Mouse (Mus musculus) stomach, embryonic 16.5 days (tissue): ENCODE data around the gene Myo18b. TPM values are rescaled to one million over a fixed set of nuclear protein-coding genes. Genes with fewer than 3 reads are reported as not detected.

Experiments used
- ATAC-seq: fragments of 200-750 bp; cut with Nextera tagmentation; 2 replicates; pipeline ENCODE4 v1.8.0; 2017; ENCODE audit warnings: moderate number of reproducible peaks, moderate TSS enrichment; ENCODE audit not compliant: insufficient read depth, low FRiP score
- H3K27ac ChIP-seq: fragments of 300-500 bp; sonication (generic); 2 replicates; pipeline ENCODE4 v1.5.1; 2014; ENCODE audit warnings: low read length
- H3K27me3 ChIP-seq: fragments of 300-500 bp; sonication (generic); 2 replicates; pipeline ENCODE4 v1.6.1; 2014; ENCODE audit warnings: low read length, control low read depth, mixed read lengths; ENCODE audit not compliant: control insufficient read depth, insufficient read depth
- H3K36me3 ChIP-seq: fragments of 300-500 bp; sonication (generic); 2 replicates; pipeline ENCODE4 v1.6.1; 2014; ENCODE audit warnings: low read length; ENCODE audit not compliant: control insufficient read depth, insufficient read depth
- H3K4me1 ChIP-seq: fragments of 300-500 bp; sonication (generic); 2 replicates; pipeline ENCODE4 v1.6.1; 2014; ENCODE audit warnings: low read length, control low read depth, mixed read lengths; ENCODE audit not compliant: control insufficient read depth, insufficient read depth
- H3K4me2 ChIP-seq: fragments of 300-500 bp; sonication (generic); 2 replicates; pipeline ENCODE4 v1.6.1; 2014; ENCODE audit warnings: low read depth, low read length, mixed read lengths
- H3K4me3 ChIP-seq: fragments of 300-500 bp; sonication (generic); replicated peaks from 2 replicates; pipeline ENCODE4 v1.5.1; 2014; ENCODE audit warnings: mild to moderate bottlenecking, low read length
- H3K9ac ChIP-seq: fragments of 300-500 bp; sonication (generic); 2 replicates; pipeline ENCODE4 v1.6.1; 2014; ENCODE audit warnings: low read length
- H3K9me3 ChIP-seq: fragments of 300-500 bp; sonication (generic); replicated peaks from 2 replicates; pipeline ENCODE4 v1.6.1; 2016; ENCODE audit warnings: low read length, control low read depth; ENCODE audit not compliant: control insufficient read depth
- WGBS: fragments of 180-500 bp; shearing (Covaris S2); extraction: QIAGEN DNeasy Blood & Tissue Kit; methylation state at CpG from one replicate; pipeline ENCODE4 v1.1.7; 2014; 5-methylcytosine and 5-hydroxymethylcytosine counted together
- polyA plus RNA-seq: library from polyadenylated mRNA; unstranded; fragments of >200 nt; fragmentation: Nextera tagmentation; extraction: Ambion mirVana; gene quantifications from 2 replicates; pipeline ENCODE4 v1.2.1, GENCODE M21; 2015

The Myo18b gene
- polyA plus RNA-seq, 1 experiment from 2014 or later: 2.1 TPM

DNA sequence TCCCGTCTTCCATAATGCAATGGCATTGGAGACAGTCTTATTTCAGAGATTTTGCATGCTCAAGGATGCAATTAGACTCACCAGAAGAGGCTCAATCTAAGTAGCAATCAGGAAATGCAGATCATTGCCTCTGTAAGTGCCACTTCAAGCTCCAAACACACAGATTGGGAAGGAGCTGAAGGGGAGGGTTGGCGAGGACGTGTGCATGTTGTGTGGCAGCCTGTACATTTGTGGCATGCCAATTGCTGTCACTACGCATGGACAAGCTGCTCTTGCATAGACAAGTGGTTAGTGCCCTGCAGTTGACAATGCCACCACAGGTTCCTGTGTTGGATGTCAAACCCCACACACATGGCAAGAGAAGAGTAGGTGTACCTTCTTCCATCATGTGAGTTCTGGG is 88.5 kb downstream of the Myo18b start:
- Histone ChIP-seq H3K4me3 (no peak overlapping the region), H3K4me2 (no peak overlapping the region), H3K36me3 (no peaks in the 10 kb centered on the region), H3K9me3 (no peaks in the 10 kb centered on the region), H3K9ac (no peak overlapping the region), H3K27me3 (no peaks in the 10 kb centered on the region), H3K27ac (no peak overlapping the region), H3K4me1 (no peaks in the 10 kb centered on the region)
- no peak for ATAC-seq
- 90% methylated on average over 4 of the region's 4 CpGs for WGBS

- WGBS: 73% methylated on average over 7 of the region's 7 CpGs
- Histone ChIP-seq H3K9ac (no peak overlapping the region), H3K9me3 (no peaks in the 10 kb centered on the region), H3K36me3 (no peaks in the 10 kb centered on the region), H3K27ac (no peak overlapping the region), H3K4me1 (no peaks in the 10 kb centered on the region), H3K27me3 (no peaks in the 10 kb centered on the region), H3K4me3 (no peak overlapping the region), H3K4me2 (no peak overlapping the region)
- no peak for ATAC-seq
Measured at GRCm38 (mm10) chr5:112796086-112796485, 100.1 kb downstream of the Myo18b start.

DNA sequence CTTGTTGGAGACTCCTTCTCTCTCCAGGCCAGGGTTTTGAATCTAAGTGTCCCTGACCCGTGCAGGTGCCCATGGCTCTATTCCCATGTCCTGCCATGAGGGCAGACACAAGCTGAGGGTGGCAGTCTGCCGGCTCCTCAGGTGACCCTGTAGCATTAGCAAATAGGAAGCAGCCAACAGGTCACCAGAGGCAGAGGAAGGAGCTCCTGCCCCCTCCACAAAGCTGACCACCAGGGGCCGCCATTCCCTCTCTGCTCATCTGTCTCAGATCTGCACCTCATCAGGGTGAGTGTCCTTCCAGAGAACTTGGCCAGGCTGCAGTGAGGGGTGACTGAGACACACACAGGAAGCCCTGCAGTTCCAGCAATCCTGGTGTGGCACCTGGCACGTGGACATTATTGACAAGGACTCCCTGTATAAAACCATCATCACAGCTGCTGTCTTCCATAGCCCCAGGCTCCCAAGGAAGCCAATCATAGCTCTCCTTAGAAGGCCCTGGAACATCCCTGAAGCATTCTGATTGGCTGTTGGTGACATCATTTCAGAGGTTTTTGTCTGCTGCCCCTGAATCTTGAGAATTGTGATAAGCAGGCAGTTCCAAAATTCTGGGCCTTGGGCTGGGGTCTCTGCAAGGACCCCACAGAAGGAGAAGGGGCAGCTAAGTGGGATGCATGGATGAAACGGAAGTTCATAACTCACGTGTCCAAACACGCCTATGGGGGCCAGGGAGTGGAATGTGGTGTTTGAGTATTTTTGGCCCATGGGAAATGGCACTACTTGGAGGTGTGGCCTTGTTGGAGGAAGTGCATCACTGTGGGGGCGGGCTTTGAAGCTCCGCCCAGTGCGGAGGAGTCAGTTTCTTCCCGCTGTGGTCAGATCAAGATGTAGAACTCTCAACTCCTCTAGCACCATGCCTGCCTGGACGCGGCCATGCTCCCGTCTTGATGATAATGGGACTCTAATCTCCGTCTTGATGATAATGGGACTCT is 104.1 kb downstream of the Myo18b start:
- H3K4me3 ChIP-seq: no peak overlapping the region
- no peaks in the 10 kb centered on the region for H3K27me3 ChIP-seq
- WGBS: 71% methylated on average over 15 of the region's 15 CpGs
- ATAC-seq: no peak
- H3K36me3 ChIP-seq: no peaks in the 10 kb centered on the region
- no peak overlapping the region for H3K27ac ChIP-seq
- H3K4me1 ChIP-seq: no peaks in the 10 kb centered on the region
- no peak overlapping the region for H3K4me2 ChIP-seq
- H3K9me3 ChIP-seq: no peaks in the 10 kb centered on the region
- H3K9ac ChIP-seq: no peak overlapping the region

- Histone ChIP-seq H3K4me1 (no peaks in the 10 kb centered on the region), H3K9ac (no peak overlapping the region), H3K4me2 (no peak overlapping the region), H3K27me3 (no peaks in the 10 kb centered on the region), H3K4me3 (no peak overlapping the region), H3K9me3 (no peaks in the 10 kb centered on the region), H3K27ac (no peak overlapping the region), H3K36me3 (no peaks in the 10 kb centered on the region)
- 68% methylated on average over 4 of the region's 4 CpGs for WGBS
- ATAC-seq: no peak
Measured at GRCm38 (mm10) chr5:112790376-112791111, 105.6 kb downstream of the Myo18b start.

- no peak for ATAC-seq
- H3K27ac ChIP-seq: no peak overlapping the region
- H3K36me3 ChIP-seq: no peaks in the 10 kb centered on the region
- H3K9ac ChIP-seq: no peak overlapping the region
- H3K4me2 ChIP-seq: no peak overlapping the region
- H3K27me3 ChIP-seq: no peaks in the 10 kb centered on the region
- no peak overlapping the region for H3K4me3 ChIP-seq
- H3K4me1 ChIP-seq: no peaks in the 10 kb centered on the region
- 84% methylated on average over 2 of the region's 2 CpGs for WGBS
- H3K9me3 ChIP-seq: no peaks in the 10 kb centered on the region
Measured at GRCm38 (mm10) chr5:112788441-112788840, 107.7 kb downstream of the Myo18b start.

DNA sequence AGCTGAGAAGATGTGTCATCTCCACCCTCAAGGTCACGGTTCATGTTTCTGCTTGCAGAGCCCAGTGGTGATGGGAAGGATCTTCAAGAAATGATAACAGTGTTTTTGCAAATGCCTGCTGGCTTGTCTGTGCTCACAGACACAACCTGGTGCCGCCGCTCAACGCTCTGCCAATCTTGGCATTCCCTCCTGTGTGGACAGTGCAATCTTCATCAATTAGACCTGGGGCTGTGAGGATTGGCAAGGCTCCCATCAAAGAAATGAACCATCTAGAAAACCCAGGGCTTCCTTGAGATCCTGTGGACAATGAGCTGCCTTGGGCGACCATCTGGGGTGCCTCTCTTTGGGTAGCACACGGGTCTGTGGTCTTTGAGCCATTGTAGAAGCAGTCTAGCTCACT is 109.4 kb downstream of the Myo18b start:
- Histone ChIP-seq H3K27ac (no peak overlapping the region), H3K27me3 (no peaks in the 10 kb centered on the region), H3K9me3 (no peaks in the 10 kb centered on the region), H3K36me3 (no peaks in the 10 kb centered on the region), H3K4me3 (no peak overlapping the region), H3K4me1 (no peaks in the 10 kb centered on the region), H3K4me2 (no peak overlapping the region), H3K9ac (no peak overlapping the region)
- WGBS: 85% methylated on average over 6 of the region's 6 CpGs
- ATAC-seq: no peak

GRCm38 (mm10) chr5:112786031-112786430 is 110.1 kb downstream of the Myo18b start:
- no peaks in the 10 kb centered on the region for H3K27me3 ChIP-seq
- H3K9ac ChIP-seq: no peak overlapping the region
- no peaks in the 10 kb centered on the region for H3K4me1 ChIP-seq
- no peak overlapping the region for H3K27ac ChIP-seq
- no peak for ATAC-seq
- no peak overlapping the region for H3K4me2 ChIP-seq
- no peak overlapping the region for H3K4me3 ChIP-seq
- 69% methylated on average over 8 of the region's 8 CpGs for WGBS
- no peaks in the 10 kb centered on the region for H3K36me3 ChIP-seq
- H3K9me3 ChIP-seq: no peaks in the 10 kb centered on the region

DNA sequence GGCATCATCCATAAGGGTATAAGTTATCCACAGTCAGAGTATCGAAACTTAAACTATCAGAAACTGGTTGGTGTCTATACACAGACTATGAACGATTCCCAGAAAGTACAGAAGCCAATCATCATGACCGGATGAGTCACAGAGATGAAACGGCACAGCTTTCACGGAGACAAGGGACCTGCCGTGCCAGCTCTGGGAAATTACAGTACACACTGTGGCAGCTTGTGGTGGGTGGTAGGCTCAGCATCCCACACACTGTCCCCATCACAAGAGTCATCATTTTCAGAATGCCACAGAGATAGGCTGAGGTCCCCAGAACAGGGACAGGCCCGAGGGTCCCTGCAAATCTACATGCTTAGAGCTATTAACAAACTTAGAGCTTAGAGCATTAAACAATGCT is 114.4 kb downstream of the Myo18b start:
- Histone ChIP-seq H3K9ac (no peak overlapping the region), H3K9me3 (no peaks in the 10 kb centered on the region), H3K4me1 (no peaks in the 10 kb centered on the region), H3K36me3 (no peaks in the 10 kb centered on the region), H3K27me3 (no peaks in the 10 kb centered on the region; the same call in 1 of the 2 replicates), H3K4me2 (no peak overlapping the region), H3K27ac (no peak overlapping the region), H3K4me3 (no peak overlapping the region)
- no peak for ATAC-seq
- WGBS: 82% methylated on average over 7 of the region's 7 CpGs

- no peak for ATAC-seq
- H3K4me1 ChIP-seq: no peaks in the 10 kb centered on the region
- H3K4me2 ChIP-seq: no peak overlapping the region
- 91% methylated on average over 4 of the region's 4 CpGs for WGBS
- no peak overlapping the region for H3K9ac ChIP-seq
- no peak overlapping the region for H3K27ac ChIP-seq
- H3K27me3 ChIP-seq: no peaks in the 10 kb centered on the region; the same call in 1 of the 2 replicates
- H3K36me3 ChIP-seq: no peaks in the 10 kb centered on the region
- H3K4me3 ChIP-seq: no peak overlapping the region
- no peaks in the 10 kb centered on the region for H3K9me3 ChIP-seq
Measured at GRCm38 (mm10) chr5:112781231-112781630, 114.9 kb downstream of the Myo18b start.
